Comparison of ENCODE assay signal across 6 mouse cellular contexts in genomic region chr15:102079924-102080323, GRCm38 (mm10). TPM values are rescaled to one million over a fixed set of nuclear protein-coding genes. Genes with fewer than 3 reads are reported as not detected.
DNase-seq lines count a peak whose midpoint lies in the region; ATAC-seq and TF ChIP-seq lines count a peak whose summit lies in the region.
"Not testable (repeated sequence)": the region's sequence is repeated elsewhere in the genome, so short reads cannot be mapped to it uniquely, and the experiment has no call there.
"Had no signal": no experiment of that assay in that cellular context is flagged by ENCODE, and none has a peak within 500 bp of the region (broad histone marks: within the 10 kb centered on the region; RNA-seq: fewer than 3 reads in every experiment).

No protein-coding gene starts in this region.

- ATAC-seq in lung, postnatal 0 days = not testable (repeated sequence)

- not testable (repeated sequence) for TF ChIP-seq POLR2A in CH12.LX (IDR thresholded peaks at IDR 0.05; ENCODE audit: low read depth, low read length); ES-Bruce4 (IDR thresholded peaks at IDR 0.05; ENCODE audit: insufficient read depth, low read length); liver, adult 2 months (IDR thresholded peaks at IDR 0.05; ENCODE audit: extremely low read depth, insufficient read depth, low read length)

- H3K4me3 ChIP-seq in CH12.LX (replicated peaks in 1 of 3; ENCODE audit: low read depth in 2 of 3, low read length in 2 of 3, poor library complexity in 1 of 3); ES-Bruce4 (ENCODE audit: low read depth, low read length); liver, adult 2 months (ENCODE audit: insufficient read depth, low read depth, low read length); lung, postnatal 0 days (ENCODE audit: low read depth, low read length): not testable (repeated sequence)

- peaks cover 36 to 75% of the 10 kb centered on the region in 2 experiments for H3K36me3 ChIP-seq in CH12.LX (replicated peaks in 1 of 2; ENCODE audit: control insufficient read depth in 1 of 2, insufficient read depth in 1 of 2, low read length in 1 of 2)
- H3K36me3 ChIP-seq in ES-Bruce4 (ENCODE audit: control insufficient read depth, insufficient read depth, low read length, poor library complexity, severe bottlenecking) = peaks cover 60% of the 10 kb centered on the region
- peaks cover 30% of the 10 kb centered on the region for H3K36me3 ChIP-seq in liver, adult 2 months (ENCODE audit: control insufficient read depth, insufficient read depth, low read length)
- peaks cover 19% of the 10 kb centered on the region; the same call in 1 of the 2 replicates for H3K36me3 ChIP-seq in lung, postnatal 0 days (ENCODE audit: insufficient read depth, low read length)

- H3K27me3 ChIP-seq in CH12.LX (replicated peaks); ES-Bruce4 (ENCODE audit: control insufficient read depth, insufficient read depth, low read length, poor library complexity, severe bottlenecking); liver, adult 2 months (ENCODE audit: control insufficient read depth, insufficient read depth, low read length); lung, postnatal 0 days (replicated peaks; ENCODE audit: insufficient read depth, low read length): not testable (repeated sequence)

- H3K9me3 ChIP-seq in CH12.LX (replicated peaks; ENCODE audit: low read length); ES-Bruce4 (replicated peaks; ENCODE audit: control insufficient read depth, insufficient read depth, low read length, poor library complexity, severe bottlenecking); lung, postnatal 0 days (ENCODE audit: low read length): not testable (repeated sequence)

- in situ Hi-C loops in CH12.LX (cut with MboI; ENCODE audit: low pct_ligation_motif_present, low pct_unique_long_range_greater_than_20kb, low sequenced_read_pairs) = not testable (repeated sequence)

- TF ChIP-seq CTCF in CH12.LX (conservative IDR thresholded peaks at IDR 0.05 in 1 of 2, IDR thresholded peaks at IDR 0.05 in 1 of 2; ENCODE audit: low read depth in 2 of 2, low read length in 2 of 2) (peak; percentile 3 to 30; a peak in 2 of 4 replicates), ES-Bruce4 (IDR thresholded peaks at IDR 0.05; ENCODE audit: low read depth, low read length) (peak; percentile 14)
- not testable (repeated sequence) for TF ChIP-seq CTCF in liver, adult 2 months (IDR thresholded peaks at IDR 0.05; ENCODE audit: low read depth, low read length)
- TF ChIP-seq CTCF in lung, postnatal 0 days (IDR thresholded peaks at IDR 0.05) = 0 out of 2 replicates have a peak, but pooled peaks have one; percentile 6

- 76% methylated on average over 8 of the region's 8 CpGs for WGBS in liver, adult 2 months
- WGBS in lung, postnatal 0 days = 69% methylated on average over 8 of the region's 8 CpGs

- not testable (repeated sequence) for H3K27ac ChIP-seq in CH12.LX (ENCODE audit: insufficient read depth, low read depth); ES-Bruce4 (ENCODE audit: insufficient read depth, low read length); lung, postnatal 0 days (ENCODE audit: low read length)
- 0 out of 2 replicates have a peak overlapping the region, but pooled peaks have one; percentile 6 for H3K27ac ChIP-seq in liver, adult 2 months (replicated peaks; ENCODE audit: insufficient read depth, low read depth, low read length)

- dilution Hi-C loops in CH12.LX (cut with MboI; ENCODE audit: extremely low pct_ligation_motif_present, extremely low pct_unique_long_range_greater_than_20kb, low sequenced_read_pairs) = not testable (repeated sequence)

- not testable (repeated sequence) for DNase-seq in CH12.LX (ENCODE audit: extremely low read depth); liver, adult 2 months (ENCODE audit: extremely low read depth, low read depth, low spot score); lung, postnatal 0 days (ENCODE audit: low spot score)
- peak; percentile 34 for DNase-seq in heart, adult 11 months

- peak overlapping the region; percentile 28 for H3K9ac ChIP-seq in CH12.LX (ENCODE audit: insufficient read depth, low read depth)
- H3K9ac ChIP-seq in ES-Bruce4 (ENCODE audit: low read depth, poor library complexity, severe bottlenecking) = peak overlapping the region; percentile 57; the same call in 1 of the 2 replicates
- not testable (repeated sequence) for H3K9ac ChIP-seq in liver, adult 2 months (ENCODE audit: low read depth, low read length); lung, postnatal 0 days (replicated peaks; ENCODE audit: low read depth)

- peaks cover 93% of the 10 kb centered on the region for H3K79me2 ChIP-seq in CH12.LX (replicated peaks; ENCODE audit: control insufficient read depth, extremely low read depth, insufficient read depth, poor library complexity, severe bottlenecking)
- H3K79me2 ChIP-seq in liver, adult 2 months (ENCODE audit: control insufficient read depth, insufficient read depth, low read length) = peaks cover 35% of the 10 kb centered on the region

- peak overlapping the region; percentile 51 for H3K4me2 ChIP-seq in CH12.LX (ENCODE audit: insufficient read depth, low read depth, poor library complexity, severe bottlenecking)
- H3K4me2 ChIP-seq in lung, postnatal 0 days (replicated peaks; ENCODE audit: low read depth, low read length) = not testable (repeated sequence)

- TF ChIP-seq RAD21 in CH12.LX (IDR thresholded peaks at IDR 0.05; ENCODE audit: low read depth, low read length) = not testable (repeated sequence)

- TF ChIP-seq EP300 in CH12.LX (IDR thresholded peaks at IDR 0.05; ENCODE audit: low read length); ES-Bruce4 (IDR thresholded peaks at IDR 0.05; ENCODE audit: insufficient read depth, low read depth, low read length); lung, postnatal 0 days (IDR thresholded peaks at IDR 0.05): not testable (repeated sequence)

- H3K4me1 ChIP-seq in CH12.LX (ENCODE audit: control insufficient read depth in 1 of 2, insufficient read depth in 2 of 2) = peaks cover 7 to 63% of the 10 kb centered on the region in 2 experiments
- H3K4me1 ChIP-seq in ES-Bruce4 (ENCODE audit: control insufficient read depth, insufficient read depth, low read length); lung, postnatal 0 days (ENCODE audit: insufficient read depth, low read depth, low read length): not testable (repeated sequence)
- H3K4me1 ChIP-seq in liver, adult 2 months (ENCODE audit: control insufficient read depth, insufficient read depth, low read length) = peaks cover 26% of the 10 kb centered on the region

TF ChIP-seq in CH12.LX, 34 proteins besides CTCF, POLR2A, EP300 and RAD21:
- TF ChIP-seq ZNF384 (IDR thresholded peaks at IDR 0.05; ENCODE audit: low read depth, low read length) (peak; percentile 64), MYC (IDR thresholded peaks at IDR 0.05; ENCODE audit: low read depth, low read length) (peak; percentile 57; the same call in 1 of the 2 replicates)
TF ChIP-seq in CH12.LX: peak in this region for 2; not testable (repeated sequence) for 32.

RNA-seq across cellular contexts. Expression of gene Eif4b, which starts 6.4 kb away (rescaled TPM):
- total RNA-seq in CH12.LX (2012; rRNA removed) = 507 and 555 TPM in 2 replicates
- total RNA-seq in CH12.LX (2014; rRNA removed) = 492 and 536 TPM in 2 replicates
- 652 and 950 TPM in 2 replicates for polyA plus RNA-seq in CH12.LX (2012; ENCODE audit: insufficient read length, low read depth)
- polyA plus RNA-seq in ES-Bruce4 (2011; ENCODE audit: insufficient read depth, insufficient read length, low read depth, missing spikeins) = 584 and 631 TPM in 2 replicates
- 119 and 130 TPM in 2 replicates for total RNA-seq in liver, adult 2 months (2014; rRNA removed)
- polyA plus RNA-seq in liver, adult 2 months (2012; rRNA removed) = 70.5 and 73.8 TPM in 2 replicates
- 54.0 and 61.8 TPM in 2 replicates for polyA plus RNA-seq in lung, postnatal 0 days (2015; fragmentation: Nextera tagmentation; extraction: Ambion mirVana)

RNA-seq across cellular contexts. Expression of gene Tns2, which starts 20.3 kb away (rescaled TPM):
- total RNA-seq in CH12.LX (2012; rRNA removed) (0.08 and 0.13 TPM in 2 replicates), CH12.LX (2014; rRNA removed) (not detected in 2 replicates)
- polyA plus RNA-seq in CH12.LX (2012; ENCODE audit: insufficient read length, low read depth) (0.34 and 0.49 TPM in 2 replicates), ES-Bruce4 (2011; ENCODE audit: insufficient read depth, insufficient read length, low read depth, missing spikeins) (10.4 and 12.8 TPM in 2 replicates)
- total RNA-seq in liver, adult 2 months (2014; rRNA removed) = 21.8 and 36.5 TPM in 2 replicates
- polyA plus RNA-seq in liver, adult 2 months (2012; rRNA removed) = 30.9 and 35.9 TPM in 2 replicates
- 48.7 and 51.6 TPM in 2 replicates for polyA plus RNA-seq in lung, postnatal 0 days (2015; fragmentation: Nextera tagmentation; extraction: Ambion mirVana)

RNA-seq across cellular contexts. Expression of gene Krt18, which starts 51.9 kb away (rescaled TPM):
- 0.13 and 0.21 TPM in 2 replicates for total RNA-seq in CH12.LX (2012; rRNA removed)
- total RNA-seq in CH12.LX (2014; rRNA removed) = not detected in 2 replicates
- not detected in 2 replicates for polyA plus RNA-seq in CH12.LX (2012; ENCODE audit: insufficient read length, low read depth)
- polyA plus RNA-seq in ES-Bruce4 (2011; ENCODE audit: insufficient read depth, insufficient read length, low read depth, missing spikeins) = 334 and 349 TPM in 2 replicates
- 255 and 258 TPM in 2 replicates for total RNA-seq in liver, adult 2 months (2014; rRNA removed)
- 110 and 124 TPM in 2 replicates for polyA plus RNA-seq in liver, adult 2 months (2012; rRNA removed)
- 235 and 248 TPM in 2 replicates for polyA plus RNA-seq in lung, postnatal 0 days (2015; fragmentation: Nextera tagmentation; extraction: Ambion mirVana)
- polyA plus RNA-seq: activated CD4-positive, CD25-positive, alpha-beta regulatory T cell, adult 4 months had no signal

RNA-seq across cellular contexts. Expression of gene Spryd3, which starts 56.1 kb away (rescaled TPM):
- total RNA-seq in CH12.LX (2012; rRNA removed) = 21.6 and 24.7 TPM in 2 replicates
- total RNA-seq in CH12.LX (2014; rRNA removed) = 19.6 and 21.5 TPM in 2 replicates
- 25.7 and 33.5 TPM in 2 replicates for polyA plus RNA-seq in CH12.LX (2012; ENCODE audit: insufficient read length, low read depth)
- 11.7 and 15.1 TPM in 2 replicates for polyA plus RNA-seq in ES-Bruce4 (2011; ENCODE audit: insufficient read depth, insufficient read length, low read depth, missing spikeins)
- 9.2 and 12.1 TPM in 2 replicates for total RNA-seq in liver, adult 2 months (2014; rRNA removed)
- 20.7 and 22.6 TPM in 2 replicates for polyA plus RNA-seq in liver, adult 2 months (2012; rRNA removed)
- polyA plus RNA-seq in lung, postnatal 0 days (2015; fragmentation: Nextera tagmentation; extraction: Ambion mirVana) = 20.4 and 22.2 TPM in 2 replicates

Comparison
In these comparisons a context has a peak if more than half of its experiments do, and no peak if none do; other contexts are left out.
1. RNA of gene Krt18, which starts 51.9 kb away (polyA plus RNA-seq): 334 to 349 TPM in ES-Bruce4, 235 to 248 TPM in lung, postnatal 0 days and 110 to 124 TPM in liver, adult 2 months; not detected in CH12.LX; every median in the first group is over 100 times any median in the second.